Mouse (Mus musculus): ENCODE measurements around the gene Lrrc28. TPM values are rescaled to one million over a fixed set of nuclear protein-coding genes. Genes with fewer than 3 reads are reported as not detected.

Lrrc28 gene
- polyA plus RNA-seq, 1 experiment from 2014 or later = 39.7 TPM

GRCm38 (mm10) chr7:67548599-67549041 is 96.4 kb downstream of the Lrrc28 start:
- H3K36me3 ChIP-seq (ENCODE audit: control insufficient read depth, insufficient read depth, low read length) = no peaks in the 10 kb centered on the region
- H3K9me3 ChIP-seq (ENCODE audit: control insufficient read depth, low read length) = no peaks in the 10 kb centered on the region
- H3K4me2 ChIP-seq (ENCODE audit: low read length) = no peak overlapping the region
- ATAC-seq (ENCODE audit: low FRiP score, low TSS enrichment) (no peak), DNase-seq (no peak)
- H3K27ac ChIP-seq (replicated peaks; ENCODE audit: low read depth, low read length) = no peak overlapping the region
- H3K27me3 ChIP-seq (ENCODE audit: control insufficient read depth, insufficient read depth, low read length) = no peaks in the 10 kb centered on the region
- no peak overlapping the region for H3K4me3 ChIP-seq (replicated peaks; ENCODE audit: low read depth, low read length)
- 73% methylated on average over 6 of the region's 6 CpGs for WGBS
- no peaks in the 10 kb centered on the region for H3K4me1 ChIP-seq (ENCODE audit: control insufficient read depth, insufficient read depth, low read length)
- H3K9ac ChIP-seq (replicated peaks; ENCODE audit: low read length) = no peak overlapping the region

- H3K27ac ChIP-seq (replicated peaks; ENCODE audit: low read depth, low read length) = no peak overlapping the region
- WGBS = 92% methylated on average over 5 of the region's 5 CpGs
- H3K4me2 ChIP-seq (ENCODE audit: low read length) = no peak overlapping the region
- no peaks in the 10 kb centered on the region for H3K4me1 ChIP-seq (ENCODE audit: control insufficient read depth, insufficient read depth, low read length)
- H3K27me3 ChIP-seq (ENCODE audit: control insufficient read depth, insufficient read depth, low read length) = no peaks in the 10 kb centered on the region
- H3K36me3 ChIP-seq (ENCODE audit: control insufficient read depth, insufficient read depth, low read length) = no peaks in the 10 kb centered on the region
- no peak overlapping the region for H3K4me3 ChIP-seq (replicated peaks; ENCODE audit: low read depth, low read length)
- DNase-seq = no peak
- ATAC-seq (ENCODE audit: low FRiP score, low TSS enrichment) = no peak
- no peak overlapping the region for H3K9ac ChIP-seq (replicated peaks; ENCODE audit: low read length)
- no peaks in the 10 kb centered on the region for H3K9me3 ChIP-seq (ENCODE audit: control insufficient read depth, low read length)
These were observed 98.8 kb downstream of the Lrrc28 start for GRCm38 (mm10) chr7:67546282-67546681.

GRCm38 (mm10) chr7:67544586-67544985 is 100.5 kb downstream of the Lrrc28 start:
- no peak overlapping the region for H3K27ac ChIP-seq (replicated peaks; ENCODE audit: low read depth, low read length)
- H3K27me3 ChIP-seq (ENCODE audit: control insufficient read depth, insufficient read depth, low read length) = no peaks in the 10 kb centered on the region
- H3K4me2 ChIP-seq (ENCODE audit: low read length) = no peak overlapping the region
- DNase-seq (no peak), ATAC-seq (ENCODE audit: low FRiP score, low TSS enrichment) (no peak)
- no peak overlapping the region for H3K9ac ChIP-seq (replicated peaks; ENCODE audit: low read length)
- no peak overlapping the region for H3K4me3 ChIP-seq (replicated peaks; ENCODE audit: low read depth, low read length)
- H3K4me1 ChIP-seq (ENCODE audit: control insufficient read depth, insufficient read depth, low read length) = no peaks in the 10 kb centered on the region
- no peaks in the 10 kb centered on the region for H3K36me3 ChIP-seq (ENCODE audit: control insufficient read depth, insufficient read depth, low read length)
- no peaks in the 10 kb centered on the region for H3K9me3 ChIP-seq (ENCODE audit: control insufficient read depth, low read length)

GRCm38 (mm10) chr7:67543641-67544040 is 101.4 kb downstream of the Lrrc28 start:
- Histone ChIP-seq H3K4me3 (replicated peaks; ENCODE audit: low read depth, low read length) (no peak overlapping the region), H3K27ac (replicated peaks; ENCODE audit: low read depth, low read length) (no peak overlapping the region), H3K36me3 (ENCODE audit: control insufficient read depth, insufficient read depth, low read length) (no peaks in the 10 kb centered on the region), H3K9me3 (ENCODE audit: control insufficient read depth, low read length) (no peaks in the 10 kb centered on the region), H3K27me3 (ENCODE audit: control insufficient read depth, insufficient read depth, low read length) (no peaks in the 10 kb centered on the region), H3K9ac (replicated peaks; ENCODE audit: low read length) (no peak overlapping the region), H3K4me2 (ENCODE audit: low read length) (no peak overlapping the region), H3K4me1 (ENCODE audit: control insufficient read depth, insufficient read depth, low read length) (no peaks in the 10 kb centered on the region)
- WGBS = 59% methylated on average over 6 of the region's 6 CpGs
- DNase-seq = no peak
- no peak for ATAC-seq (ENCODE audit: low FRiP score, low TSS enrichment)

DNA sequence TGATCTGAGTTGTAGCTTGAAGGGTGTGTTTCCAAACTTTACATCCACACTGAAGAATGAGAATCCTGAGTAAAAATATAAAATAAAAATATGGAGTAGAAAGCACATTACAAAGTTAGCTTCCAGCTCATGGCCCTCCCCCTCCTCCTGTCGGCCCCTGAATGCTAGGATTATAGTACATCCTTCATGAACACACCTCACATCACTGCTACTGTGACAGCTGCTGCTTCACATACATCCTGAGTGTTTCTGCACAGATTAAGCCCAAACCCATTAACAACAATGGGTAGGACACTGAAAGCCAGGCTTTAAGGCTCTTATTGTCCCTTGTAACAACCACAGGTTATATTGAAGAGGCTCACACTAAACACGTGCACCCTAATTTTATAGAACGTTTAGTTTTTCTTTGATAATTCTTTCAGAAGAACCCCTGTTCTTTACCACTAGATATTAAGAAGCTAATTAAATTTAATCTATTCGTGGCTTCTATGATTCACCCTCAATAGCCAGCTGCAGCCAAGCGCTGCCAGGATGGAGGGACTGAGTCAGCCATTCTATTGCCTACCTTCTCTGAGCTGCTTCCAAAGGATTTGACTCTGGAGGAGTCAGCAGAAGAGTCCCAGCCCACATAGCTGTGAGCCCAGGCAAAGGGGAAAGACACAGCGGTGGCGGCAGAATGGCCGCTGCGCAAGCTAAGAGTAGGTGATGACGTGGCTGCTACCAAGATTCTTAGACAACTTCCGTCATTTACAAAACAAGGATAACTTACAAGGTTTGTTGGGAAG is 108.3 kb downstream of the Lrrc28 start:
- Histone ChIP-seq H3K27me3 (ENCODE audit: control insufficient read depth, insufficient read depth, low read length) (no peaks in the 10 kb centered on the region), H3K27ac (replicated peaks; ENCODE audit: low read depth, low read length) (no peak overlapping the region), H3K36me3 (ENCODE audit: control insufficient read depth, insufficient read depth, low read length) (no peaks in the 10 kb centered on the region), H3K9ac (replicated peaks; ENCODE audit: low read length) (no peak overlapping the region), H3K4me1 (ENCODE audit: control insufficient read depth, insufficient read depth, low read length) (no peaks in the 10 kb centered on the region), H3K9me3 (ENCODE audit: control insufficient read depth, low read length) (no peaks in the 10 kb centered on the region), H3K4me3 (replicated peaks; ENCODE audit: low read depth, low read length) (no peak overlapping the region), H3K4me2 (ENCODE audit: low read length) (no peak overlapping the region)
- 79% methylated on average over 11 of the region's 11 CpGs for WGBS
- DNase-seq (no peak), ATAC-seq (ENCODE audit: low FRiP score, low TSS enrichment) (no peak)

DNA sequence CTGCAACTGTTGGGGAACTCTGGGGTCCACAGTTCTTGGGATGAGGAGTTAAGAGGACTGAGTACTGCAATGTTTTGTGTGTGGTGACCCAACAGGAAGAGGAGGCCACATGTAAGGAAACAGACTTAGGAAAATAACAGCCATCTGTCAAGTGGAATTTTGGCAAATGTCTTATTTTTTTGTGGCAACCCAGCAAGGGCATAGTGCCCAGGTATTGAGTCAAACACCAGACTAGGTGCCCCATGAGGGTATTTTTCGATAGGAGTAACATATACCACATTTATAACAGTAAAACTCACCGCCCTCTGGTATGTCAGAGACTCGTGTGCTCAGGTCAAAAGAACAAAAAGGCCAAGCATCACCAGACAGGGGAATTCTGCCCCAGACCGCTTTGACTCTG is 109.1 kb downstream of the Lrrc28 start:
- no peak overlapping the region for H3K4me3 ChIP-seq (replicated peaks; ENCODE audit: low read depth, low read length)
- H3K9ac ChIP-seq (replicated peaks; ENCODE audit: low read length) = no peak overlapping the region
- 83% methylated on average over 4 of the region's 4 CpGs for WGBS
- no peaks in the 10 kb centered on the region for H3K4me1 ChIP-seq (ENCODE audit: control insufficient read depth, insufficient read depth, low read length)
- DNase-seq (no peak), ATAC-seq (ENCODE audit: low FRiP score, low TSS enrichment) (no peak)
- no peaks in the 10 kb centered on the region for H3K36me3 ChIP-seq (ENCODE audit: control insufficient read depth, insufficient read depth, low read length)
- no peak overlapping the region for H3K4me2 ChIP-seq (ENCODE audit: low read length)
- no peaks in the 10 kb centered on the region for H3K9me3 ChIP-seq (ENCODE audit: control insufficient read depth, low read length)
- H3K27me3 ChIP-seq (ENCODE audit: control insufficient read depth, insufficient read depth, low read length) = no peaks in the 10 kb centered on the region
- H3K27ac ChIP-seq (replicated peaks; ENCODE audit: low read depth, low read length) = no peak overlapping the region

GRCm38 (mm10) chr7:67530981-67531380 is 114.1 kb downstream of the Lrrc28 start:
- 69% methylated on average over 2 of the region's 2 CpGs for WGBS
- Histone ChIP-seq H3K4me1 (ENCODE audit: control insufficient read depth, insufficient read depth, low read length) (no peaks in the 10 kb centered on the region), H3K9me3 (ENCODE audit: control insufficient read depth, low read length) (no peaks in the 10 kb centered on the region), H3K4me2 (ENCODE audit: low read length) (no peak overlapping the region), H3K36me3 (ENCODE audit: control insufficient read depth, insufficient read depth, low read length) (no peaks in the 10 kb centered on the region), H3K9ac (replicated peaks; ENCODE audit: low read length) (no peak overlapping the region), H3K4me3 (replicated peaks; ENCODE audit: low read depth, low read length) (no peak overlapping the region), H3K27me3 (ENCODE audit: control insufficient read depth, insufficient read depth, low read length) (no peaks in the 10 kb centered on the region), H3K27ac (replicated peaks; ENCODE audit: low read depth, low read length) (no peak overlapping the region)
- no peak for ATAC-seq (ENCODE audit: low FRiP score, low TSS enrichment)
- no peak for DNase-seq

DNA sequence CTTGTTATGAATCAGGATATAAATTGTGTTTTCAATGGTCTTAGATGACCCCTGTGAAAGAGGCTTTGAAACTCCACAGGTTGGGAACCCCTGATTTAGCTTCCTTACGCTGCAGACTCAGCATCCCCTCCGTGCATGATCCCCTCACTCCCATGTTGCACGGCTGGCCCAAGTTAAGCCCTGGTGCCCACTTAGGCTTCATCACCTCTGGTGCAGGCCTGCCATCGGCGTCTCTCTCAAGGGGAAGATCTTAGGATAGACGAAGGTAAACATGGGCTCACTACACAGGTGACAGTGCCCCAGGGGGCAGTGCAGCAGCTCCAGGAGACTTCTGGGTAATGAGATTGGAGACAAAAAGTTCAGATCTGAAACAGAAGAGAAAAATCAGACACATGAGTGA is 115.7 kb downstream of the Lrrc28 start:
- H3K4me1 ChIP-seq (ENCODE audit: control insufficient read depth, insufficient read depth, low read length) = no peaks in the 10 kb centered on the region
- DNase-seq (no peak), ATAC-seq (ENCODE audit: low FRiP score, low TSS enrichment) (no peak)
- no peak overlapping the region for H3K4me3 ChIP-seq (replicated peaks; ENCODE audit: low read depth, low read length)
- no peaks in the 10 kb centered on the region for H3K36me3 ChIP-seq (ENCODE audit: control insufficient read depth, insufficient read depth, low read length)
- no peak overlapping the region for H3K9ac ChIP-seq (replicated peaks; ENCODE audit: low read length)
- WGBS = 82% methylated on average over 6 of the region's 6 CpGs
- no peaks in the 10 kb centered on the region for H3K9me3 ChIP-seq (ENCODE audit: control insufficient read depth, low read length)
- H3K4me2 ChIP-seq (ENCODE audit: low read length) = no peak overlapping the region
- H3K27me3 ChIP-seq (ENCODE audit: control insufficient read depth, insufficient read depth, low read length) = no peaks in the 10 kb centered on the region
- no peak overlapping the region for H3K27ac ChIP-seq (replicated peaks; ENCODE audit: low read depth, low read length)

DNA sequence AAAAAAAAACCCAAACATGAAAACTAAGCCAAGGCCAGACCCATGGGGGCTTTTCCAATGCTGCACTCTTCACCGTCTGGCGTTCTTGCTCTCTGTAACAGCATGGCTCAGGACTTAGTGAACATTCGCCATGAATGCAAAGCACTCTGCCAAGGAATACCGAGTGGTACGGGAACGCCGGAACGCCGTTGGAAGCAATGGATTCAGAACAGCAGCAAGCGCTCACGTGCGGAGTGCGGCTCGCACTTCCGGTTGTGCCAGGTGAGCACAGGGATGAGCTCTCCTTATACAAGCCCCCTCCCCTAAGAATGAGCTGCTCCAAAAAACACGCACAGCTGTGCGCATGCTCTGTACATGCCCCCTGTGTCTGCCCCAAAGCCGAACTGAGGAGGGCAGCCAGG is 116.2 kb downstream of the Lrrc28 start:
- 94% methylated on average over 18 of the region's 18 CpGs for WGBS

More for the DNA sequence above, 116.2 kb downstream of the Lrrc28 start:
- Histone ChIP-seq H3K4me1 (ENCODE audit: control insufficient read depth, insufficient read depth, low read length) (peaks cover 1% of the 10 kb centered on the region; the same call in 1 of the 2 replicates), H3K27me3 (ENCODE audit: control insufficient read depth, insufficient read depth, low read length) (no peaks in the 10 kb centered on the region), H3K9ac (replicated peaks; ENCODE audit: low read length) (no peak overlapping the region), H3K27ac (replicated peaks; ENCODE audit: low read depth, low read length) (no peak overlapping the region), H3K36me3 (ENCODE audit: control insufficient read depth, insufficient read depth, low read length) (no peaks in the 10 kb centered on the region), H3K4me2 (ENCODE audit: low read length) (no peak overlapping the region), H3K9me3 (ENCODE audit: control insufficient read depth, low read length) (no peaks in the 10 kb centered on the region), H3K4me3 (replicated peaks; ENCODE audit: low read depth, low read length) (no peak overlapping the region)
- DNase-seq = no peak
- no peak for ATAC-seq (ENCODE audit: low FRiP score, low TSS enrichment)

Data from midbrain, embryonic 14.5 days (tissue).